Mouse (Mus musculus) MEL (cell line): ENCODE data around the gene Apoa2.

ENCODE experiments used
- BHLHE40 ChIP-seq: IDR thresholded peaks from 2 replicates; pipeline ENCODE4 v1.6.1; 2012; ENCODE audit warnings: low read depth, mild to moderate bottlenecking, inconsistent platforms, low read length, improper control_type of control experiment, borderline replicate concordance
- CHD2 ChIP-seq: IDR thresholded peaks from 2 replicates; pipeline ENCODE4 v1.6.1; 2011; ENCODE audit warnings: low read length, improper control_type of control experiment
- CTCF ChIP-seq, 3 experiments: IDR thresholded peaks in 2 of 3; conservative IDR thresholded peaks in 1 of 3; 2 replicates each; pipeline ENCODE4 v1.5.1; 2011 to 2012; ENCODE audit warnings: low read length in 3 of 3, low read depth in 2 of 3, mild to moderate bottlenecking in 2 of 3, improper control_type of control experiment in 1 of 3, inconsistent platforms in 1 of 3, mixed read lengths in 1 of 3, moderate library complexity in 1 of 3; ENCODE audit not compliant: control insufficient read depth in 1 of 3, insufficient read depth in 1 of 3, poor library complexity in 1 of 3, severe bottlenecking in 1 of 3
- EP300 ChIP-seq, 2 experiments: IDR thresholded peaks; 2 replicates each; pipeline ENCODE4 v1.6.1; 2011; ENCODE audit warnings: improper control_type of control experiment in 2 of 2, low read length in 2 of 2, low read depth in 1 of 2, mild to moderate bottlenecking in 1 of 2
- GATA1 ChIP-seq: IDR thresholded peaks from 2 replicates; pipeline ENCODE4 v1.6.1; 2011; ENCODE audit warnings: low read depth, low read length, improper control_type of control experiment
- HCFC1 ChIP-seq: IDR thresholded peaks from 2 replicates; pipeline ENCODE4 v1.6.1; 2012; ENCODE audit warnings: low read depth, mild to moderate bottlenecking, inconsistent platforms, low read length, improper control_type of control experiment, moderate library complexity
- KAT2A ChIP-seq: conservative IDR thresholded peaks from 2 replicates; pipeline ENCODE4 v1.6.1; 2012; ENCODE audit warnings: low read depth, low read length, improper control_type of control experiment, inconsistent platforms
- MEF2A ChIP-seq: IDR thresholded peaks from 2 replicates; pipeline ENCODE4 v1.6.1; 2014; ENCODE audit warnings: low read depth, mild to moderate bottlenecking, inconsistent platforms, low read length, improper control_type of control experiment; ENCODE audit not compliant: poor library complexity, insufficient replicate concordance, severe bottlenecking; ENCODE audit errors: extremely low read depth
- POLR2A ChIP-seq, 2 experiments: IDR thresholded peaks; 2 replicates each; pipeline ENCODE4 v1.6.1; 2011 to 2012; ENCODE audit warnings: low read length in 2 of 2, mild to moderate bottlenecking in 2 of 2, control low read depth in 1 of 2, improper control_type of control experiment in 1 of 2, low read depth in 1 of 2, moderate library complexity in 1 of 2; ENCODE audit not compliant: control insufficient read depth in 1 of 2, insufficient read depth in 1 of 2, poor library complexity in 1 of 2
- RAD21 ChIP-seq: IDR thresholded peaks from 2 replicates; pipeline ENCODE4 v1.6.1; 2011; ENCODE audit warnings: mild to moderate bottlenecking, low read depth, low read length, improper control_type of control experiment
- TCF12 ChIP-seq: IDR thresholded peaks from 2 replicates; pipeline ENCODE4 v1.6.1; 2014; ENCODE audit warnings: low read depth, mild to moderate bottlenecking, inconsistent platforms, low read length, improper control_type of control experiment, moderate library complexity
- USF2 ChIP-seq, 2 experiments: IDR thresholded peaks; 2 replicates each; pipeline ENCODE4 v1.6.1; 2011 to 2012; ENCODE audit warnings: improper control_type of control experiment in 2 of 2, low read length in 2 of 2, borderline replicate concordance in 1 of 2, inconsistent platforms in 1 of 2, low read depth in 1 of 2, mild to moderate bottlenecking in 1 of 2; ENCODE audit not compliant: insufficient read depth in 1 of 2
- ZMIZ1 ChIP-seq: IDR thresholded peaks from 2 replicates; pipeline ENCODE4 v1.6.1; 2012; ENCODE audit warnings: low read depth, mild to moderate bottlenecking, inconsistent platforms, low read length, improper control_type of control experiment, moderate library complexity
- ZNF384 ChIP-seq: IDR thresholded peaks from 2 replicates; pipeline ENCODE4 v1.6.1; 2012; ENCODE audit warnings: low read depth, mild to moderate bottlenecking, inconsistent platforms, low read length, improper control_type of control experiment

- no peak for TF ChIP-seq POLR2A (IDR thresholded peaks at IDR 0.05; ENCODE audit: control insufficient read depth in 1 of 2, insufficient read depth in 1 of 2, low read depth in 1 of 2, low read length in 2 of 2, poor library complexity in 1 of 2)
- TF ChIP-seq GATA1, result no peak
- no peak for TF ChIP-seq CTCF (IDR thresholded peaks at IDR 0.05 in 2 of 3, conservative IDR thresholded peaks at IDR 0.05 in 1 of 3; ENCODE audit: control insufficient read depth in 1 of 3, insufficient read depth in 1 of 3, low read depth in 2 of 3, low read length in 3 of 3, poor library complexity in 1 of 3, severe bottlenecking in 1 of 3)
- no peak for TF ChIP-seq EP300 (IDR thresholded peaks at IDR 0.05; ENCODE audit: low read depth in 1 of 2, low read length in 2 of 2)
- no peak for TF ChIP-seq KAT2A
- no peak for TF ChIP-seq RAD21
- TF ChIP-seq CHD2, result no peak
- no peak for TF ChIP-seq HCFC1
- TF ChIP-seq MEF2A, result no peak
- no peak for TF ChIP-seq ZNF384
- TF ChIP-seq BHLHE40, result no peak
- no peak for TF ChIP-seq USF2 (IDR thresholded peaks at IDR 0.05; ENCODE audit: borderline replicate concordance in 1 of 2, insufficient read depth in 1 of 2, low read depth in 1 of 2, low read length in 2 of 2)
- TF ChIP-seq TCF12, result no peak
- TF ChIP-seq ZMIZ1, result no peak
Measured at GRCm38 (mm10) chr1:171251594-171252324, 26.9 kb downstream of the Apoa2 start.
